Mouse (Mus musculus) small intestine, adult 2 months (tissue): ENCODE results near the gene Tssc4.

Experiments
- CTCF ChIP-seq: fragments of 200-500 bp; IDR thresholded peaks from 2 replicates; pipeline ENCODE4 v1.5.1; 2012; ENCODE audit warnings: low read depth, mild to moderate bottlenecking, control low read depth, inconsistent platforms, low read length, moderate library complexity, mixed read lengths; ENCODE audit not compliant: insufficient replicate concordance, insufficient read length; ENCODE audit errors: extremely low read depth
- POLR2A ChIP-seq: fragments of 200-500 bp; IDR thresholded peaks from 2 replicates; pipeline ENCODE4 v1.6.1; 2012; ENCODE audit warnings: low read depth, mild to moderate bottlenecking, control low read depth, inconsistent platforms, low read length, moderate library complexity

- no peak for TF ChIP-seq POLR2A
- TF ChIP-seq CTCF = peak; percentile 46; the same call in 1 of the 2 replicates
These were observed 18.1 kb downstream of the Tssc4 start for GRCm38 (mm10) chr7:143087070-143087579.
